In the genomic region with DNA sequence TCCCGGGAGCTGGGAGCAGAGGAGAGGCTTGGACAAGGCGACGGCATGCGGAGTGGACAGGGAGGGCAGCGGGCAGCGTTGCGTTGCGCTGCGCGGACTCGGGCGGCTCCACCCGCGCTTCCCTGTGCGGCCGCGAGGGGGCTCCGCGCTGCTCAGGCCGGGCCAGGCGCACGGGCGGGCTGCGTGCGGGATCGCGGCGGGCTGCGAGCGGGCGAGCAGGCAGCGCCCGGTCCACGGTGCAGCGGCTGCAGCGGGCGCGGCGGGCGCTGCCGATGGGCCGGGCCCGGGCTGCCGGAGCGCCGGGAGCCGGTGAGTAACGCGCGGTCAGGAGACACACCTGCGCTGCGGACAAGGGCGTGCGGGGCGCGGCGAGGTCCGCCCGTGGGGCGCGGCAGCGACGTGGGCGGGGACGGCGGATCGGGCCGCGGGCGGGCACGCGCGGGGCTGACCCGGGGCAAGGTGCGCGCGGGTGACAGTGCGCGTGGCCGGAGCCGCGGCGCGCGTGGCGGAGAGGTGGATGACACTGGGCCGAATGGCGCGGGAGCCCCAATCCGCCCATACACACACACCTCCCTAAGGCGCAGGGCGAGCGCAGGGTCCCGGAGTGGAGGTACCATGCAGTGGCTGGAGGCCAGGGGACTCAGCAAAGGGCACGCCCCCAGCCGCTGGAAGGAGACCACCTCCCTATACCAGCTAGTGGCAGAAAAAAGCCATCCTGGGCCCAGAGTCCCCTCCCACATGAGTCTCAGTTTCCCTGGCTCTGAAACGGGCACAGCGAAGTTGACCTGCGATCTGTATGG, we compare ENCODE assay signal across 9 mouse cellular contexts. TPM values are rescaled to one million over a fixed set of nuclear protein-coding genes. Genes with fewer than 3 reads are reported as not detected.
A peak's percentile ranks its signal among the peaks of the same experiment; 100 is the strongest.
DNase-seq lines count a peak whose midpoint lies in the region; ATAC-seq and TF ChIP-seq lines count a peak whose summit lies in the region.
"Had no signal": no experiment of that assay in that cellular context is flagged by ENCODE, and none has a peak within 500 bp of the region (broad histone marks: within the 10 kb centered on the region; RNA-seq: fewer than 3 reads in every experiment).

Gene Rasgef1c (plus strand): TSS at position 177 of the 800 bp plus-strand sequence.

- peak; percentile 78 for ATAC-seq in heart, embryonic 11.5 days (replicated peaks; ENCODE audit: insufficient number of reproducible peaks, low FRiP score, low TSS enrichment)
- peak; percentile 81 for ATAC-seq in kidney, embryonic 14.5 days (ENCODE audit: low FRiP score, low TSS enrichment)
- peak; percentile 94 for ATAC-seq in midbrain, embryonic 16.5 days

- H3K4me3 ChIP-seq in embryonic fibroblast, embryonic 13.5 days (ENCODE audit: insufficient read depth, low read length) = no peak within 1 kb of the TSS
- H3K4me3 ChIP-seq in heart, embryonic 11.5 days (ENCODE audit: low read depth, low read length) = peak within 1 kb of the TSS; percentile 63
- peak within 1 kb of the TSS; percentile 57 for H3K4me3 ChIP-seq in kidney, embryonic 14.5 days (ENCODE audit: low read length)
- H3K4me3 ChIP-seq in midbrain, embryonic 16.5 days (ENCODE audit: low read depth, low read length) = peak within 1 kb of the TSS; percentile 76
- H3K4me3 ChIP-seq: myocyte had no signal

- H3K27ac ChIP-seq in embryonic fibroblast, embryonic 13.5 days (ENCODE audit: insufficient read depth, low read length) = no peak within 1 kb of the TSS
- H3K27ac ChIP-seq in heart, embryonic 11.5 days (ENCODE audit: low read depth, low read length) = no peak within 1 kb of the TSS
- no peak within 1 kb of the TSS for H3K27ac ChIP-seq in kidney, embryonic 14.5 days (ENCODE audit: low read depth, low read length)
- peak within 1 kb of the TSS; percentile 59; the same call in 1 of the 2 replicates for H3K27ac ChIP-seq in midbrain, embryonic 16.5 days (ENCODE audit: low read length)

- TF ChIP-seq CTCF in embryonic fibroblast, embryonic 13.5 days (IDR thresholded peaks at IDR 0.05; ENCODE audit: borderline replicate concordance, insufficient read depth, low read length) = peak; percentile 62

- no peaks in the 10 kb centered on the region for H3K4me1 ChIP-seq in embryonic fibroblast, embryonic 13.5 days (ENCODE audit: control insufficient read depth, insufficient read depth, low read length)
- peaks cover 3% of the 10 kb centered on the region; the same call in 1 of the 2 replicates for H3K4me1 ChIP-seq in heart, embryonic 11.5 days (ENCODE audit: control insufficient read depth, insufficient read depth, low read length)
- peaks cover 5% of the 10 kb centered on the region; the same call in 1 of the 2 replicates for H3K4me1 ChIP-seq in kidney, embryonic 14.5 days (ENCODE audit: control insufficient read depth, insufficient read depth, low read length)
- H3K4me1 ChIP-seq in midbrain, embryonic 16.5 days (ENCODE audit: control insufficient read depth, insufficient read depth, low read length) = peaks cover 6% of the 10 kb centered on the region

- peak within 1 kb of the TSS; percentile 56; the same call in 1 of the 2 replicates for H3K9ac ChIP-seq in heart, embryonic 11.5 days (ENCODE audit: low read depth, low read length)
- H3K9ac ChIP-seq in kidney, embryonic 14.5 days (ENCODE audit: low read depth, low read length) = peak within 1 kb of the TSS; percentile 61
- H3K9ac ChIP-seq in midbrain, embryonic 16.5 days (ENCODE audit: low read depth, low read length) = peak within 1 kb of the TSS; percentile 87

- WGBS in heart, embryonic 11.5 days (ENCODE audit: insufficient replicate concordance) = 3% methylated on average over 97 of the region's 99 CpGs
- WGBS in kidney, embryonic 14.5 days = 3% methylated on average over 59 of the region's 99 CpGs
- WGBS in midbrain, embryonic 16.5 days = 3% methylated on average over 78 of the region's 99 CpGs

- no peaks in the 10 kb centered on the region for H3K9me3 ChIP-seq in heart, embryonic 11.5 days (replicated peaks; ENCODE audit: control insufficient read depth, low read length)
- H3K9me3 ChIP-seq in kidney, embryonic 14.5 days (ENCODE audit: control insufficient read depth, low read length) = peaks cover 6% of the 10 kb centered on the region; the same call in 1 of the 2 replicates
- peaks cover 2% of the 10 kb centered on the region; the same call in 1 of the 2 replicates for H3K9me3 ChIP-seq in midbrain, embryonic 16.5 days (replicated peaks; ENCODE audit: control insufficient read depth, low read length, poor library complexity, severe bottlenecking)

- no peaks in the 10 kb centered on the region for H3K36me3 ChIP-seq in heart, embryonic 11.5 days (ENCODE audit: control insufficient read depth, insufficient read depth, low read length)
- H3K36me3 ChIP-seq in kidney, embryonic 14.5 days (ENCODE audit: control insufficient read depth, insufficient read depth, low read length) = no peaks in the 10 kb centered on the region
- H3K36me3 ChIP-seq in midbrain, embryonic 16.5 days (ENCODE audit: control insufficient read depth, insufficient read depth, low read length) = no peaks in the 10 kb centered on the region

- DNase-seq in layer of hippocampus, adult 11-12 months (ENCODE audit: low spot score) = peak; percentile 66
- DNase-seq in layer of hippocampus, adult 9-10 months (ENCODE audit: low spot score) = no peak
- peak; percentile 53 for DNase-seq in liver
- DNase-seq in spleen, postnatal 4 days (ENCODE audit: low spot score in 2 of 2) = peak; percentile 68 to 90

- TF ChIP-seq POLR2A in embryonic fibroblast, embryonic 13.5 days (IDR thresholded peaks at IDR 0.05; ENCODE audit: low read depth, low read length) = no peak

- H3K27me3 ChIP-seq in heart, embryonic 11.5 days (ENCODE audit: control insufficient read depth, insufficient read depth, low read length) = peaks cover 45% of the 10 kb centered on the region
- peaks cover 32% of the 10 kb centered on the region for H3K27me3 ChIP-seq in kidney, embryonic 14.5 days (ENCODE audit: control insufficient read depth, insufficient read depth, low read length)
- peaks cover 9% of the 10 kb centered on the region; the same call in 1 of the 2 replicates for H3K27me3 ChIP-seq in midbrain, embryonic 16.5 days (ENCODE audit: control insufficient read depth, insufficient read depth, low read depth, low read length)

- H3K4me2 ChIP-seq in heart, embryonic 11.5 days = peak within 1 kb of the TSS; percentile 100
- H3K4me2 ChIP-seq in kidney, embryonic 14.5 days (replicated peaks; ENCODE audit: low read depth, low read length) = peak within 1 kb of the TSS; percentile 100
- H3K4me2 ChIP-seq in midbrain, embryonic 16.5 days (ENCODE audit: low read length) = peak within 1 kb of the TSS; percentile 82

RNA-seq across cellular contexts. Expression of gene Rasgef1c, which starts in this region (rescaled TPM):
- polyA plus RNA-seq in embryonic fibroblast, embryonic 13.5 days (2011; ENCODE audit: insufficient read length, low read depth, missing spikeins) = not detected in 2 replicates
- polyA plus RNA-seq in heart, embryonic 11.5 days (2014; fragmentation: Nextera tagmentation; extraction: Ambion mirVana) = 0.13 and 0.45 TPM in 2 replicates
- polyA plus RNA-seq in kidney, embryonic 14.5 days (2014; fragmentation: Nextera tagmentation; extraction: Ambion mirVana) = not detected in 2 replicates
- polyA plus RNA-seq in midbrain, embryonic 16.5 days (2015; fragmentation: Nextera tagmentation; extraction: Ambion mirVana) = 33.8 and 34.2 TPM in 2 replicates
- polyA plus RNA-seq: myocyte had no signal

Comparison
In these comparisons a context has a peak if more than half of its experiments do, and no peak if none do; other contexts are left out.
1. RNA of gene Rasgef1c (polyA plus RNA-seq): 33.8 to 34.2 TPM in midbrain, embryonic 16.5 days; 0.13 to 0.45 TPM in heart, embryonic 11.5 days, not detected in embryonic fibroblast, embryonic 13.5 days and not detected in kidney, embryonic 14.5 days; every median in the first group is over 10 times any median in the second.
2. Peak in ATAC-seq, H3K4me3 ChIP-seq, H3K9ac ChIP-seq and H3K4me2 ChIP-seq in heart, embryonic 11.5 days; RNA of the gene not detected or under 1 TPM.
3. Peak in ATAC-seq, H3K4me3 ChIP-seq, H3K9ac ChIP-seq and H3K4me2 ChIP-seq in kidney, embryonic 14.5 days; RNA of the gene not detected or under 1 TPM.
4. Peak in every context shown above with its lines, with median percentiles within 50 percentile points of each other: ATAC-seq, H3K4me2 ChIP-seq and H3K9ac ChIP-seq.